Mouse (Mus musculus) A20 (cell line): ENCODE measurements around the gene Smim20.

ENCODE experiments used
- DNase-seq: peaks from one replicate; pipeline ENCODE4 v3.0.0-alpha.2; 2011; ENCODE audit warnings: low read depth, low spot score

Smim20 gene

DNA sequence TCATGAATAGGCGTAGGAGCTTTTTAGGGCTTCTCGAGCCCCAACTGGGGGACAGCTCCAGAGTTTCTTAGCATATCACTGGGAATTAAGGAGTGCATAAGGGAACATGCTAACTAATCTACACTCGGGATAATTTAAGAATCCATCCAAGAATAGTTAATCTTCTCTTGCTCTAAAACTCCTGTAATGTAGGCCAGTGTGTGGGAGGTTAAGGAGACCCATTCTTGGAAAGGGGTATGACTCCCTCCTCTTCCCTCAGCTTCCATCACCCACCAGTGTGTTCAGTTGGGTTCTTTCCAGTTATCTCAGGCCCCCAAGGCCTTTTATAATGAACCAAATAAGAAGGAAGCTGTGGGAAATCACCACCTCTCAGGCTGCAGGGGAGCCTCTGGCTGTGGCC lies 40.0 kb downstream of the Smim20 start:
- DNase-seq, result no peak

DNA sequence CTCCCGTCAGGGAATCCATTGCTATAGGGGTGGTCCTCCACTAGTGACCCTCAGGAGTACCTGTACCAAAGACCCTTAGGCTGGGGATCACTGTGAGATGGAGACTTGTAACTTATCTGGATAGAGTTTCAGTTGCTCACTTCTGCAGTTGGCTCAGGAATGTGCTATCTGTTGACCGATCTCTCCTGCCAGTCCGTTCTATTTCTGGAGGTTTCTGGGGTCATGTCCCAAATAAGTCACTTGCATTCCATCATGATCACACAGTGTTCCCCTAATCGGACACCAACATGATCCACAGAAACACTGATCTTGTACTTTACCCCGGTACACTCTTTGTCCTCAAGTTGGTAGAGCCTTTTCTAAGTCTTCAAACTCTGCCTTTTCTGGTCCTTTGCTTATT lies 40.6 kb downstream of the Smim20 start:
- DNase-seq, result no peak

DNA sequence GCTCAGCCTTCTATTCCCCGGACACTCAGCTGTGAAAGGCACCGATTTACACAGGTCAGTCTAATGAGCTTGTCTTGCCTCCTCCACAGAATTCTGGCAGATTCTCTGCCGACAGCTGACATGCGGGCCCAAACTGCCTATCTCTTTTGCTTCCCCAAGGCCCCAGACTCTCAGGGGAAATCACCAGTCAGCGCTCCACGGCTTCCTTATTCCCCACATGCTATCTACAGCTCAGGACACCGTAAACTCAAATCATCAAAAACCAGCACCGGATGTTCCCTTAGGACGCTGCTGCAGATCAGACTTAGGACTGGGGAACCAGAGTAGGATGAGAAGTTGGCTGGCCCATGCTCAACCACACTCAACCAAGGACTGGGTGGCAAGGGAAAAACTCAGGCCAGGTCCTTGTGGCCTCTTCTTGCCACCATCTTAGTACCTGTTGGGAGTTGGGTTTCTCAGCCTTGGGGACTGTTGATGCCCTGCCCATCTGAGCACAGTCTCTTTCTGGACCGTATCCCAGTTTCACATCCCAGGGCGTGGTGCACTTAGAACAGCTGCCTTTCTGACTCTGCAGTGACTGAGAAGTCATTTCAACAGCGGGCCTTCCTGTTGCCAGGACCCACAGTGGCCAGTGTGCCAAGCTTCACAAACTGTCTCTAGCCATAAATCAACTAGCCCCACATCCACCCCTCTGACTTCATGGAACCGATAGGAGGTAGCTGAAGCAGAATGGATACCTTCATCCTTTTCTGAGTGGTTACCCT lies 47.7 kb downstream of the Smim20 start:
- no peak for DNase-seq

DNA sequence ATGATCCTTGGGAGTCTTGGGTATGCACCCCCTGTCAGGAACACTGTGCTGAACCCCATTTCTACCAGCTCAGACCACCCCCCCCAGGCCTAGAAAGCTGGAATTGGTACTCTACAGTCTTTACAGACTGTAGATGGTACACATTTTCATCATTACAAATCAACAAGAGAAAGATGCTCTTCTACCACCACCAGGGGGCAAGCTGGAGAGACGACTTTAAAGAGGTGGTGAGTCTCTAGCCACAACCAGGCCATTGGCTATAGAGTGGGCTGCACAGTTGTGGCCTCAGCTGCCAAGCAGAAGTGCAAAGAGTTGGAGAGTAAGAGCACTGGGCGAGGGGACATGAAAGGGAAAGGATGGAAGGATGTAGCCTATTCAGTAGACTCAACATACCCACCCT lies 48.9 kb downstream of the Smim20 start:
- peak; percentile 29 for DNase-seq

DNA sequence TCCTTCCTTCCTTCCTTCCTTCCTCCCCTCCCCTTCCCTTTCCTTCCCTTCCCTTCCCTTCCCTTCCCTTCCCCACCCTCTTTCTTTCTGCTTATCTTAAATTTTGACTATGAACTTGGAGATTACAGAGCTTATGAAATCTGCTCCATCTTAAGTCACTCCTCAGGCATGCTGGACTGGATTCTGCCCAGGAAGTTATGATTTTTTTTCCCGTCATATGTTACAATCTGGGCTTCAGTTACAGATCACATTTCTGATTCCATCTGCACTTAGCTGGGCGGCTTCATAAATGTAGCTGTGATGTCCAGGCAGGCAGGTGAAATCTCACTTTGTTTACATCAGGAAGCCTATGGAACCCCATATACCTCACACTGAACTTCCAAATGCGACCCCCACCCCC lies 50.5 kb downstream of the Smim20 start:
- DNase-seq, result no peak

DNA sequence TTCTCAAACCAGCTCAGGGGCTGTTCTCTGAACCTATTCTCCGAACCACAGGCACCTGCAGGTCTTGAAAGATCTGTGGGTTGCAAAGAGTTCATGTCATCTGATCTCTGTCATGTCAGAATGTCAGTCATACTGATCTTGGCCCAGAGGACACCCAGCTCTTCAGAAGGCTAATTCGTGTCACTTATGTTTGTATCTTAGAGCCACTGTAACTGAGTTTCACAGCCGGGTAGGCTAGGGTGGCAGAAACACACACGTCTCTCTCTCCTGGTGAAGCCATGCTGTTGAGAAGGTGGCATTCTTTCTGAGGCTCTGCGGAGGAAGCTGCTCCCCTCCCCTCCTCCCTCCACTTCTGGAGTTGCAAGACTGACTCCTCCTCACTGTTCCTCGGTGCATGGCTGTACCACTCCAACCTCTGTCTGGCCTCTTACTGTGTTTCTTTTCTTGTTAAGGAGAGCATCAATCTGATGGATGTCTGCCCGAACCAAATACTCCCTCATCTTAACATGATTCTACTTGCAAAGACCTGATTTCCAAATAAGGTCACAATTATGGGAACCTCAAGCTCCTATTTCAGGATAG lies 51.1 kb downstream of the Smim20 start:
- DNase-seq, result no peak

DNA sequence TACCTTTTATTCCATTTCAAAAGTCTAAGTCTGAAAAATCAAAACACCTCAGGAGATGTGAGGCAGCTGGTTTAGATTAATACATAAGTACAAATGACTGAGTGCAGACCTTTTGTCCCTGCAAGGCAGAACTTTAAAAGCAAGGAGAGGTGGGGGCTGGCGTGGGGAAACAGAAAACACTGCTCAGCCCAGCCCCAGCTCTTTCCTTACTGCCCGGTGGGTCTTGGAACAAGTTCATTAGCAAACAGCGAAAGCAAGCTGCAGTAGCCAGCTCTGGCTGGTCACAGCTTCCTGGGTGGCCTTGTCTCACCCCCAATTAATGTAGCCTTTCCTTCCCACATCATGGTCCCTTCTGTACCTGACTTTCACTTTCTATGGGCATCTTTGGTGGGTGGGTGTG lies 53.4 kb downstream of the Smim20 start:
- no peak for DNase-seq

DNA sequence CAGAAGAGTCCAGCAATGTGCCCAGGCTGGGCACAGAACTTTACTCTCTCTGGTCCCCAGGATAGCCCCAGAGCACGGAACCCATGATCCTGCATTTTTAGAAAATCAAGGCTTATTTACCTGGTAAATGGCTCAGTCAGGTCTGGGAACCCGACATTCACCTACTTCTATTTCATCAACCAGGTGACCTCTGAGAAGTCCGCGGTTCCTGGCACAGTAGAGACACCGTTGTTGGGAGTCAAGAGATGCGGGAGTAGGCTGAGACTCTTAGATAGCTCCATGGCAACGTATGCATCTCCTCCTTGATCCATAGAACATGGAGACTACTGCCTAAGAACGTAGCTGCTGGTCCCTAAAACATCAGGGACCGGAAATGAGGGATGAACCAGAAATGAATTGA lies 55.0 kb downstream of the Smim20 start:
- DNase-seq, result no peak

DNA sequence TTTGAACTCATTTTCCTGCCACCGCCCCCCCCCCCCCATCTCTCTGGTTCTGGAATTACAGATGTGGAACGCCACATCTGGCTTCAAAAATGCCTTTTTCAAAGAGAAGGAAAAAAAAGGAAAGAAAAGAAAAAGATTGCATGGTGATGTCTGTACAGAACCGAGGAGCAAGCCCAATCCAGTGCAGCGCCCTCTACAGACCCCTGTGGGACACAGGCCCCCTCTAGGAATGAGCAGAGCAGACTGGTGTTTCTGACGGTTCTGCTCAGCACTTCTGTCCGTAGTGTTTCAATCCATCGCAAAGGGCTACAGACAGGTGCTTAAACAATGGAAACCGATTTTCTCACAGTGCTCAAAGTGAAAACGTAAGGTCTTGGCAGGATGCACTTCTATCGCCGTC lies 55.6 kb downstream of the Smim20 start:
- DNase-seq, result no peak

DNA sequence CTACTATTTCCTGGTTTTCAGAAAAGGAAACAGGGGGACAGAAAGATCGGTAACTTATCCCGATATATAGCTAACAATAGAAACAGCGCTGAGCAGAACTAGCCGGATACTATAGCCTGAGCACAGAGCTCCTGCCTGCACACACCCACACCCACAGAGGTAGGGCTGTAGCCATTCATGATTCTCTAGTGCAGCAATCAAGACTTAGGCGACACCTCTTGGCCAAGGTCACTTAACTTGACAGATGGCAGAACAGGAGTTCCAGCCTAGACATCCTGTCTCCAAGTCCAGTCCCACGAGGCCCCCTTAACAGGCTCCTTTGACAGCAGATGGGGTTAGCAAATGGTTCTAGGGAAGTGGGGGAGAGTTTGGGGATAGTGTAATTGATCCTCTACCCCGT lies 56.2 kb downstream of the Smim20 start:
- no peak for DNase-seq

DNA sequence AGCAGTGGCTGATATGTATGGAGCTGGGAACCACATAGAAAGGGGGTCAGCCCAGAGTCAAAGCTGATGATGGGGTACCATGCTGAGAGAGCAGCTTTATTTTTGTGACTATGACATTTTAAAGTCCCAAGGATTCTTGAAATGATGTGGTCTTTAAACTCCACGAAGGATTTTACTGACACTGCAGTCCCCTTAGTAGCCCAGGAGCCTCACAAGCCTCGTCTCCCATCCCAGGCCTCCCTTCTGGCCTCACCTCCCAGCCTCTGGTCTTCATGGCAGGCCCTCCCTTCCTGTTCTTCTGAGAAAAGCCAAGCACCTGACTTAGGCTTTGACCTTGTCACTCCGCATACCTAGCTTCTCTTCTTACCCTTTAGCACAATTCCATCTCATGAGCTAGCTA lies 57.4 kb downstream of the Smim20 start:
- DNase-seq, result no peak

DNA sequence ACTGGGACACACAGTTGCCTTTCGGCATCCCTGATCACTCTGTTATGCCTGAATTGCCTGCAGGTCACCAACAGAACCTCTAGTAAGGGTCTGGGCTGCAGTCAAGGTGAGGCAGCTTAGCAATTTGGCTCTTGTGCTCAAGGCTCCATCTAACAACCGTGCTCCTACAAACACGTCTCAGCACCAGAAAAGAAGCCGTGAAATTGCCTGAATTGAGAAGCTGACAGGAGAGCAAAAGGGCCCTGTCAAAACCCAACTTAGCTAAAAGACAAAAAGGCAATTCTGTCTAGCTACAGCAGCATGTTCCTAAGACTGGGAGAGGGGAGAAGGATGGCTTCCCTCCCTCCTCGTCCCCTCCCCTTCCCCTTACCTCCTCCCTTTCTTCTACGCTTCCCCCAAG lies 57.9 kb downstream of the Smim20 start:
- DNase-seq, result no peak

DNA sequence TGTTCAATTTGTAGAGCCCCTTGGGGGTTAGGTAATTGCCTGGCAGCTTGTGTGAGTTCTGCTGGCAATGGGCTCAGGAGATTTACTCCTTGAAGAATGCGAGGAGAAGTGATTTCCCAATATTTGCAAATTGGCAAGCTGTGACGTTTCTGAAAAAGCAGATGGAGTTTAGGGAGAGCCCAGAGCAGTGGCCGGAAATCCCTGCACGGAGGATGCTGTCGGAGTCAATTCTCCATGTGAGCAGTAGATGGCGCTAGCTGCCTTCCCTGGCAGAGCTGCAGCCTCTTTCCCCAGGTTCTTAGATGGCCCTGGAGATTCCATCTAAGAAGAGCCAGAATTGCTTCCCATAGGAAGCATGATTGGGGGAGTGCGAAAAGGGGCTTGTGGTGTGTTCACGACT lies 59.1 kb downstream of the Smim20 start:
- peak; percentile 66 for DNase-seq

DNA sequence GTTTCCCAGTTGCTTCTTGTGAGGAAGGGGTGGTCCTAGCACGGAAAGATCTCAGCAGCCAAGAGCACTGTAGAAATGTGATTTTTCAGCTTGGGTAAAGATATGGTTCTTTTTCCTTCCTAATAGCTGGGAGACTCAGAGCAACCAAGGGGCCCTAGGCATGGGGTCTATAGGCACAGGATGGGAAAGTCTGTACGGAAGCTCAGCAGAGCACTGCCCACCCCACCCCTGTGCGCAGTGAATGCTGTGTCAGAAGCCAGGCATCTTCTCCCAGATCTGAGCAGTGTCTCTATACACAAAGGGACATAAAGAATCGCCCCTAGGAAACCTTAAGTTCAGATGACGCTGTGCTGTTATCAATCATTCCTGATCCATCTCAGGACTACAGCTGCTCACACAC lies 59.6 kb downstream of the Smim20 start:
- DNase-seq, result no peak
